Mouse (Mus musculus) megakaryocyte-erythroid progenitor cell, adult 5-6 weeks (primary cell): ENCODE results near the gene Acvr1b. TPM values are rescaled to one million over a fixed set of nuclear protein-coding genes. Genes with fewer than 3 reads are reported as not detected.

Source experiments
- ATAC-seq: replicated peaks from 2 replicates; pipeline ENCODE4 v1.8.0; 2016; ENCODE audit warnings: mild to moderate bottlenecking, inconsistent platforms; ENCODE audit not compliant: severe bottlenecking, poor library complexity, low FRiP score, low TSS enrichment
- total RNA-seq, 2 experiments: library from RNA; stranded (forward) in 1 of 2; stranded (reverse) in 1 of 2; fragments of 200-1000, 215-1000 nt in 1 of 2; fragments of >200 nt in 1 of 2; fragmentation: Nextera tagmentation in 1 of 2; gene quantifications; 2 replicates each; pipeline ENCODE4 v1.2.3; 2014 to 2017

The Acvr1b gene
- total RNA-seq, 2 experiments from 2014 or later = 1.0 to 1.4 TPM

DNA sequence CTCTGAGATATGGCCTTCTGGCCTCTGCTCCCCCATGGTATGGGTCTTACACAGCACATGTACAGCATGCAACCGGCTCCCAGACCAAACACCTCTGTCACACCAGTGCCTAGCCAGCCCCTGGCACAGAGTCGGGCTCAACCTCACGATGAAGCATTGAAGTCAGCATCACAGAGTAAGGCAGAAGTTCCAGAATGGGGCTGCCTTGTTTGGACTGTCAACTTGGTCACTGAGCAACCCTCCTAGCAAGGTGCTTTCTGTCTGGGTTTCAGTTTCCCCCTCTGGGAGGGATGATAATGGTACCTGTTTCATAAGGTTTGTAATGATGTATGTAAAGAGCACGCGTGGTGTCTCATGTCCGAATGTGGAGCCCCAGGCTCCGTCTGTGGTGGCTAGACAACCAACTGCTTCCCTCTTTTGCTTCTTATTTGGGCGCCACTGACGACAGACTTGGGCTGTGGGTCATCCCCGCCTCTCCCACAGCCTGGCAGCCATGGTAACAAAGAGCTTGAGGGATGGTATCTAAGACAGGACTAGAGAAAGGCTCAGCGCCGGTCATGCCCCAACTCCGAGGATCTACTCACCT is 49.1 kb downstream of the Acvr1b start:
- no peak for ATAC-seq

DNA sequence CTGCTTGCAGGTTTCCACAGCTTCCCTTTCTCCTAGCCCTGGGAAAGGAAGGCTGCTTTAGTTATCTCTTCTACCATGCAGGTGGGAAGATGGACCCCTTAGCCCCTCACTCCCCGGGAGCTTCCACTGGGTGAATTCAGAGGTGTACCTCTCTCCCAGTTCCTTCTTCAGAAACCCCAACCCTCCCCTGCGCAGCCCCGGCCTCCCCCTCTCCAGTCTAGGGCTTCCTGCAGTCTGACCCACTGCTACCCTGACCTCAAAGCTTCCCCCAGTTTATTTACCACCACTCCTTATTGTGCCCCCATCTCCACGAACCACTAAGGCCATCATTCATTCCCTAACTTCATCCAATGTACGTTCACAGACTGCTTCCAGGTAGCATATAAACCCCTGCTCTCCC is 49.7 kb downstream of the Acvr1b start:
- no peak for ATAC-seq

DNA sequence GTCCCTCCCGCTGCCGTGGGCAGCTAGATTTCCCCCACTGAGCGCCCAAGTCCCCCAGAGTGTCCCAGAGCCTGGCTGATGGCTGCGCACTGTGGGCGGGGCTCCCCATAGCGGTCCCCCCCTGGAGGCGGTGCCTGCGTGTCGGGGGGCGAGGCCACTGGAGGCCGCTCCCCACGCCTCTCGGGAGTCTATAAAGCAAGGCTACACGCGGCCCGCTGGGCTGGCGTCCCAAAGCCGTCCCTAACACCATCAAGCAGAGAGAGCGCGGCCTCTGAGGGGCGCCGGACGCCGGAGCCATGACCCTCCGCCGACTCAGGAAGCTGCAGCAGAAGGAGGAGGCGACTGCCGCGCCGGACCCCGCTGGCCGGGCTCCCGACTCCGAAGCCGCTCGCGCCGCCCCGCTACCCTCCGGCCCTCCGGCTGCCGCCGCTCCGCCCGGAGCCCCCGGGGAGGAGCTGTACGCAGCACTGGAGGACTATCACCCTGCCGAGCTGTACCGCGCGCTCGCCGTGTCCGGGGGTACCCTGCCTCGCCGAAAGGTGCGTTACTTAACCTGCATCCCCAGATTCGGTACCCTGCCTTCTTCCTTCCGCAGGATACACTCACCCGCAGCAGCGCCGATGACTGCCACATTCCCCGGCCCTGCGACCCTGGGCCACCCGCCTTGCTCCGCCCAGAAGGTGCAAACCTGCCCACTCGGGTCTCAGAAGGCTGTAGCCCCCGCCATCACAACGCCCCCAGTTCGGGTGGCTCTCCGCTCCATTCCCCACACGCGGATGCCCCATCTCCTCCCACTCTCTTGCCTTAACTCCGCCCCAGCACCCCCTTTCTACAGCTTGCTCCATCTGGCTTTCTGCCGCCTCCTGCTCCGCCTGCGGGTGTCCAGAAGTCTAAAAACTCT is 50.4 kb downstream of the Acvr1b start, which contains the start of gene Grasp:
TSS of gene Grasp (plus strand) at position 183 of the 901 bp plus-strand sequence.
- peak; percentile 83 for ATAC-seq

DNA sequence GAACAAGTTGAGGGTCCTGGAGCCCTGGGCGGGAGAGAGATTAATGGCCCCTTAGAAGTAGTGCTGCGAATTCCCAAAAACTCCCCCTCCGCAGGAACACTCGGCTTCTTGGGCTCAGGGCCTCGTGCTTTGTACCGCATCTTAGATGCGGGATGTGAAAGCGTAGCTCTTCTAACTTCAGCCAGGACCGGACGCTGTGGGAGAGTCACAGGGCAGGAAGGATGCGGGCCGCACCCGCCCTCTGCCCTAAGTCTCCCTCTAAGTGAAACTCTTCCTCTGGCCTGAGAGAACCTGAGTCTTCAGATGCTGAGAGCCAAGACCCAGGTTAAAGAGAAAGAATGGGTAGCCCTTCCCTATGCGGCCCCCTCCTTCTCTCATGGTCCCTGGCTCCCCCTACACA is 51.1 kb downstream of the Acvr1b start:
- ATAC-seq = no peak

DNA sequence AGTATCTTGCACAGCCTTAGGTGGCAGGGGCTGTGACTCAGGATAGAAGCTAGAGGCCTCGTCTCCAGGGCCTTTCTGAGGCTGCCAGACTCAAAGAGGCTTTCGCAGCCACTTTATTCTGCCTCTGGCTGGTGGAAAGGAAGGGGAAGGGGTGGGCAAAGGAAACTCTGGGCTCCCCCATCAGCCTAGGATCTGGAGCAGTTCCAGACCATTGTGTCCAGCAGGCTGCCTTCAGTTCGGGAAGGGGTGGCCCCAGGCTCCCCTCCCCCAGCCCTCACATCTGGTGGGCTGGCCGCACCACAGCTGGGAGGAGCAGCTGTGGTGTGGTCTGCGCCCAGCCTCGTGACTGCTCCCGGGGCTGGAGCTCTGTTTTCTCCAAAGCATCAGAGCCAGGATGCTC is 54.1 kb downstream of the Acvr1b start:
- no peak for ATAC-seq

DNA sequence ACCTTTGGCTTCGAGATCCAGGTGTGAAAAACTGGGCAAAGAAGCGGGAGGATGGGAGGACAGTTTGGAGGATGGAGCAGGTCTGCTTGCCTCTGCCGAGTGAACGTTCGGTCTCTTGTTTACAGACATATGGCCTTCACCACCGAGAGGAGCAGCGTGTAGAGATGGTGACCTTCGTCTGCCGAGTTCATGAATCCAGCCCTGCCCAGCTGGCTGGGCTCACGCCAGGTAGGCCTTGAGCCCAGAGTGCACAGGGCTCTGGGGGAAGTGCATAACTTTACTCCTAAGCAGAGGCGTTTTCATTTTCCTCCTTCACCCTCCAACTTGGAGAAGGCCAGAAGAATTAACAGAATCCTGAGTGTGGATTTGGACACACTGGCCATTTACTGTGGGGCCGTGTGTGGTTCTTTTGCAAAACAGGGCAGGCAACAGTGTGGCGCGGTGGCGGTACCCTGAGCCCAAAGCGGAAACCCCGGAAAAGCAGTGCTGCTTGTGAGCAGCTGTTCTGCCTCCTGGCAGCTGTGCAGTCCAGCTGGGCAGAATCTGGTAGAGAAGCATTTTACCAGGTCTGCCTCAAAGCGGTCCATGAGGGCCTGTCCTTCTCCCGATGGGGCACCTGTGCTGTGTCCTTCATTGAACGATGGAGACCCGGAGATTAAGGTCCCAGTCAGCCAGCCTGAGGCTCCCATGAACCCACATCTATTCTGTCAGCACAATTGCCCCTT is 55.2 kb downstream of the Acvr1b start:
- ATAC-seq = no peak

DNA sequence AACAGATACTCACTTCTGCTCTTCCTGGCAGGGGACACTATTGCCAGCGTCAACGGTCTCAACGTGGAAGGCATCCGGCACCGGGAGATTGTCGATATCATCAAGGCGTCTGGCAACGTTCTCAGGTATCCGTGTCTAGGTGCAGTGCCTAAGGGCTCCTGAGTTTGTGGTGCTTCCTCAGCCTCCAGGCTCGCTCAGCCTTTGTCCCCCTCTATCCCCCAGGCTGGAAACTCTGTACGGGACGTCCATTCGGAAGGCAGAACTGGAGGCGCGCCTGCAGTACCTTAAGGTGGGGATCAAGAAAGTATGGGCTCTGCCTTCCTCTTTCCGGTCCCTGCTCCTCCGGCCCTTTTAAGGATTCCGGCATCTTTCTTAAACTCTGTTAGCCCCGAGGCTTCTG is 56.6 kb downstream of the Acvr1b start:
- peak; percentile 12; the same call in 1 of the 2 replicates for ATAC-seq

DNA sequence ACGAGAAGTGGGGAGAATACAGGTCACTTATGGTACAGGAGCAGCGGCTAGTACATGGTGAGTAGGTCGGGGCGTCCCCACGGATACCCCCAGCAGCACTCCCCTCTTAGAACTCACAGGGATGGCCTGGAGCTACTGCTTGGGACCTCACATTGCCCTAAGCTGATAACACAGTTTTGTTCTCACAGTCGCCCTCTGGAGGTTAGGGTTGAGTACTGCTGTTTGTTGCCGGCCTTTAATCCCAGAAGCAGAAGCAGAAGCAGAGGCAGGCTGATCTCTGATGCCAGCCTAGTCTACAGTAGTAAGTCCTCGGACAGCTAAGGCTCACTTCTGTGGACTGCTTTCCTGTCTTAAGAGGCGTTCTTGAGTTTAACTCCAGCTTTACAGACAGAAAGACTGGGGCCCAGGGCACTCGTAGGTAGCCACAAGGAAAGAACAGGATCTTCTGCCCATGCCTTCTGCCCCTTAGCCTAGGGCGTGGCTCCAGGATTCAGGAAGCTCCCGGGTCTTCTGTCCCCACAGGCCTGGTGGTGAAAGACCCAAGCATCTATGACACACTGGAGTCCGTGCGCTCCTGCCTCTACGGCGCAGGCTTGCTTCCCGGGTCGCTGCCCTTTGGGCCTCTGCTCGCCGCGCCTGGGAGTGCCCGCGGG is 57.3 kb downstream of the Acvr1b start:
- peak; percentile 58 for ATAC-seq

DNA sequence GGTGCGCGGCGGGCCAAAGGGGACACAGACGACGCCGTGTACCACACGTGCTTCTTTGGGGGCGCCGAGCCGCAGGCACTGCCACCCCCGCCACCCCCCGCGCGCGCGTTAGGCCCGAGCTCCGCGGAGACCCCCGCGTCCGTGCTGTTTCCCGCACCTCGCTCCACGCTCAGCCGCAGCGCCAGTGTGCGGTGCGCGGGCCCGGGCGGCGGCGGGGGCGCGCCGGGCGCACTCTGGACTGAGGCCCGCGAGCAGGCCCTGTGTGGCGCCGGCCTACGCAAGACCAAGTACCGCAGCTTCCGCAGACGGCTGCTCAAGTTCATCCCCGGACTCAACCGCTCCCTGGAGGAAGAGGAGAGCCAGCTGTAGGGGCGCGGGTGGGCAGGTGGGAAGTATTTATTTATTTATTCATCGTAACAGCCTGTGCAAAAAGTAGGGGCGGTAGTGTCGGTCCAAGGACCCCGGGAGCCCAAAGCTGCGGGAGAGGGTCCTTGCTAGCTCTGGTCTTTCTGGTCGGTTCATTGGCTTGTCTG is 57.8 kb downstream of the Acvr1b start:
- no peak for ATAC-seq

DNA sequence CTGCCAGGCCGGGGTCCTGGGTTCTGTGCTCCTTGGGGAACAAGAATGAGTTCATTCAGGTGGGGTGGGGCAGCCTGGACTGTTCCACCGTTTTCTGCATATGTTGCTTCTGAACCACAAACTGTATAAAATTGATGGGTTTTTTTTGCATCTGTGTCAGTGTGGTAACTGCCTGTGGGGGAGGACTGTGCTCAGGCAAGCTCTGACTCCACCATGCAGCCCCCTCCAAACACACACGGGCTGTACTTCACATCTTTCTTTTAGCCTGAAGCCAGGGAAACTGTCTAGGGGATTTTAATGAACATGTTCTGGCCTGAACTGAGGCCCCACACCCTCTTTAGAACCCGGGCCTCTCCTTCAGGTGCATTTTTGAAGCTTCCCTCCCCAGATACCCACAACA is 58.7 kb downstream of the Acvr1b start:
- no peak for ATAC-seq

DNA sequence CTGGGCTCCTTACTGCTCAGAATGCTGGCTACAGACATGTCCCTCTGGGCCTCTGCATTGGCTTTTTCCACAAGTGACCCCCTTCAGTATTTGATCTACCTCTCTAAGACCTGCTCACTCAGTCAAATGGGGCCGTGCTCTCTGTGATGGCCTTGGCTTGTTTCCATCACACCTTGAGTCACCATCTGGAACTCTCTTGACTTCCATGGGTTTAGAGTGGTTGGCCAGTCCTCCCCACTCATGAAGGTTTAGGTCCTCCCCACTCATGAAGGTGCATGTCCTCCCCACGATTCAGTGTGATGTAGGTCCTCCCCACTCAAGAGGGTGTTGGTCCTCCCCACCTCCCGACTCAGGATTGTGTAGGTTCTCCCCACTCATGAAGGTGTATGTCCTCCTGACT is 59.3 kb downstream of the Acvr1b start:
- no peak for ATAC-seq

DNA sequence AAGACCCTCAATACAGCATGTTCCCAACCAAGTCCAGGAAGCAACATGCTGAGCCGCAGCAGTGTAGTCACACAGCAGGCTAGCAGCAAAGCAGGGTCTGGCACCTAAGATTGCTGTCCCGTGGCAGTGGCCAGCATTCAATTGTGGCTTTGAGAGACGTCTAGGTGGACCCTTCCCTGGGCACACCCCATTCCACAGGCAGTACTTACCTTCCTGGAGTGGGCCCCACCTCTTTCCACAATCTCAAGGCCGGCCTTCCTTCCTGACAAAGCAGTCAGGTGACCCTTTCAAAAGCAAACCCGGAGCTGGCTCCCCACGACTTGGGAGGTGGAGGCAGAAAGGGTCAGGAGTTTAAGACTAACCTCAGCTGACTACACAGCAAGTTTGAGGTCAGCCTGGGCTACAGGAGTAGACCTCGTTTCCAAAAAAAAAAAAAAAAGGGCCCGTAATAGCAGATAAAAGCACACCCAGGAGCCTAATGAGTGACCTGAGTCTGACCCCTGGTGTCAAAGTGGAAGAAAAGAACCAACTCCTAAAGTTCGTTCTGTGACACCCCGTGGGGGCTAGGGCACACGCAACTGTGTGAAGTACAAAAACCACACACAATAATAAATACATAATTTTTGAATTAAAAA is 59.9 kb downstream of the Acvr1b start:
- ATAC-seq = no peak

DNA sequence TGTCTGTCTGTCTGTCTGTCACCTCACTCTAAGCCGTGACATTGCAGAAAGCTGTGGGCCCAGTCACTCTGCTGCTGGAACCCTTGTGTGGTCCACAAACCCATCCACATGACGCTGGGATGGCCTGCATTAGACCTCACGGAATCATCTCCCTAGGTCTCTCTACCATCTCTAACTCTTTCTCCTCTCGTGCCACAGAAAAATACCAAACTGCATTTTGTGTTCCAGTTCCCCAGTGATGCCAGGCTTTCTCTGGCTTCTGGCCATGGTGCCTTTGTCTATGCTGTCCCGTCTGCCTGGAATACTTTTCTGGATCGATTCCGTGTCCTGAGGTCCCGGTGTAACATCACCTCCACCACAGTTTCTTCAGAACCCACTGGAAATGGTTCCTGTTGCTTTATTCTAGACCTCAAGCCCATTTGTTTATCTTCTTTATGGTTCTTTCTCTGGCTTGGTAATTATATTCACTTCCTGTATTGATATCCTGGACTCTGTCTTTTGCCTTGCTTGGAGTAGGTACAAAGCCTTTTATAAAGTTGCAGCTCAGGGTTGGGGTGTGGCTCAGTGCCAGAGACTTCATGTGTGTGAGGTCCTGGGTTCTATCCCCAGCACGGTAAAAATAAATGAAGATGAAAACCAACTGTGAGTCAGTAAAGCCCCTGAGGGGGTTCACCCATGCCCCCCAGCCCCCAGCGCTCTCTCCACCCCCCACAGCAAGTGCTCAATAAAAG is 60.9 kb downstream of the Acvr1b start:
- no peak for ATAC-seq

DNA sequence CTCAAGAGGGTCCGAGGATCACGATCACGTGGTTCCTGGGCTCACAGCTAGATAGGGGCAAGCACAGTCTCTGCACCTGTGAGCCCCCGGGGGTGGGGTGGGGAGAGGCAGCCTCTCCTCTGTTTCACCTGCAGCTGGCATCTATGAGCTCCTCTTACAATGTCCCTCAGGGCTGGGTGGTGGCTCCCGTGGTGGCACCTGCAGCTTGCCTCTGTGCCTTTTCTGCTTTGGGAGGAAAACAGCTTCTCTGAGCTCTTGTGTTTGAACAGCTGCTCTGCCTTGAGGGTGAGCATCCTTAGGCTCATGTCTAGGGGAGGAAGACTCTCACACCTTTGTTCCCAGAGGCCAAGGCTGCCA is 61.5 kb downstream of the Acvr1b start:
- no peak for ATAC-seq

DNA sequence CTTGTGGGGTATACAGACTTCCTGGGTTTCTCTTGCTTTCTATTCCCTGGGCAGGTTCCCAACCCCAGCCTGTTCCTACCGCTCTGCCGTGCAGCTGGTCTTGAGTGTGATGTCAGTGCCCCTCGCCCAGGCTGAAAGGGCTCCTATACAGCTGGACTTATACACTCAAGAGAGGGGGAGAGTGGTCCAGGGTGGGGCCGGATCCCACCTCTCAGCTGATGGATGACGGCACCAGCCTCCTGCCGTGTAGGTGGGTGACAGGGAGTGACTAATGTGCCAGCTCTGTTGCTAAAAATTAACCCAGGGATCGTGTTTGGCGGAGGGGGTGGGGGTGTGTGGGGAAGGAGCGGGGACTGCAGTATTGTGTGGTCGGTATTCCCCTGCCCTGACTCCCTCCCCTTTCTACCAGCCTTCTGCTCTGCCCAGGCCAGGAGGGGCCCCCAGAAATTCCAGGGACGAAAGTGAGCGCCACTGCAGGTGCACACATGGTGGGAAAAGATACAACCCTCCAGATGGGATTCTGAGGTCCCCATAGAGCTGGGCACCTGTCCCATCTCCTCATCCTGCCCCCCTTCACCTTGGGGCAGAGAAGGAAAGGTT is 62.0 kb downstream of the Acvr1b start:
- ATAC-seq = no peak

DNA sequence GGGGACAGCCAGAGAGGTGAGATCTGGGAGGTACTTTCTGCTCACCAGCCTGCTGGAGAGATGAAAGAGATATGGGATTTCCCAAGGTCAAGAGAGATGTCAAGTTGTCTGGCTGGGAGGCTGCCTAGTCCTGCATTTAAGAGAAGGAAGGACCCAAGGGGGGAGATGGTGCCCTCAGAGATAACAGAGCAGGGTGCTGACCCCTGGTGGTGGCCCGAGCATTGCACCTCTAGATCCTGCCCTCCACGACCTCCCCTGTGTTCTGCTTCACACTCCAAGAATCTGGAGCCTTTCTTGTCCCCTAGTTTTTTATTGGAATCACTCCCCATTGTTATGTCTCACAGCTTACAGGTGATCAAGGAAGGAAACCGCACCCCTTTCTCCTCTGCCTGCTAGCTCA is 63.0 kb downstream of the Acvr1b start:
- peak; percentile 56; the same call in 1 of the 2 replicates for ATAC-seq

DNA sequence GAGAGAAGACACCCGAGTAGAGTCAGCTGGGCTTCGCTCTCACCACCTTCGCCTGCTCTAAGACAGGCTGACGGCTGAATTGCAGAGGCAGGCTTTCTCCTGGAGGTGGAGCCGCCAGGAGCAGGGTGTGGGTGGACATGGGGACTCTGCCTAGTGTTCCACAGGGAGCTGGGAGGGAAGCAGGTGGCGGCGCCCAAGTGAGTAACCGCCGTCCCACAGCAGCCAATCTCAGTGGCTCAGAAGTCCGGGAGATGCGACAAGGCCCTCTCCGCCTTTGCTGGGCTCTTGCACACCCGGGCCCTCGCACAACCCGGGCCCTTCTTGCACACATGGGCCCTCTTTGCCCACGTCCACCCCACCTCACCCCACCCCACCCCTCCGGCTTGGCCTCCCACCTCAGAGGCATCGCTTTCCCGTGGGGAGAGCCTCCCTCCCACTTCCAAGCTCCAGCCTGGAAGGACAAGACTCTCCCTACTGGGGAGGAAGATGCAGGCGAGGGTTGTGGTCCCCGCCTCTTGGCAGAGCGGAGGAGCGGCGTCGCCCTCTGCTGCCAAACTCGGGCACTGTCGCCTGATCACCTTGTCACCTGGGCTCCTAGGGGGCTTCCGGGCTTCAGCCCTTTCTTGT is 65.1 kb downstream of the Acvr1b start:
- 0 out of 2 replicates have a peak, but pooled peaks have one; percentile 42 for ATAC-seq

DNA sequence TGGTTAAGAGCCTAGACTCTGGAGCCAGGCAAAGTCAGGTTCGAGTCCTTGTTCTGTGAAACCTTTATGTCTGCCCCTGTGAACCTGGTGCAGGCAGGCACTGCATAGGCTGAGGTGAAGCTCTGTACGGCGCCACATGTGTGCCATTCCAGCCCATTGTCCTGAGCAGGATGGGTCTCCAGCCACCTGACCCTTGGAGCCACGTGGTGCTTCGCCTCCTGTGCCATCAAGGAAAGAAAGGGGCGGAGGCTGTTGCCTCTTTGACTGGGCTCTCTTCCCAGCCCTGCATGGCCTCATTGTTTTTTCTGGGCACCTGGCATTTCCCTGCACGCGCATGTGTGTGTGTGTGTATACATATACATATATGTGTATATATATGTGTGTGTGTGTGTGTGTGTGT is 66.0 kb downstream of the Acvr1b start:
- ATAC-seq = no peak
